Mouse (Mus musculus): ENCODE results near the gene Ptprn2.
A peak's percentile ranks its signal among the peaks of the same experiment; 100 is the strongest.

The Ptprn2 gene

GRCm38 (mm10) chr12:116780419-116780818, 294.9 kb downstream of the Ptprn2 start:
- DNase-seq (ENCODE audit: low spot score) = no peak

- DNase-seq (ENCODE audit: low spot score) = no peak
Measured at GRCm38 (mm10) chr12:116785731-116786130, 300.2 kb downstream of the Ptprn2 start.

- no peak for DNase-seq (ENCODE audit: low spot score)
Measured at GRCm38 (mm10) chr12:116788346-116788745, 302.8 kb downstream of the Ptprn2 start.

GRCm38 (mm10) chr12:116803331-116803730, 317.8 kb downstream of the Ptprn2 start:
- no peak for DNase-seq (ENCODE audit: low spot score)

GRCm38 (mm10) chr12:116804712-116805111, 319.2 kb downstream of the Ptprn2 start:
- no peak for DNase-seq (ENCODE audit: low spot score)

- no peak for DNase-seq (ENCODE audit: low spot score)
Measured at GRCm38 (mm10) chr12:116805129-116805809, 319.7 kb downstream of the Ptprn2 start.

- DNase-seq (ENCODE audit: low spot score) = peak; percentile 41
Measured at GRCm38 (mm10) chr12:116806089-116806488, 320.6 kb downstream of the Ptprn2 start.

- peak; percentile 47 for DNase-seq (ENCODE audit: low spot score)
Measured at GRCm38 (mm10) chr12:116813012-116813411, 327.5 kb downstream of the Ptprn2 start.

- DNase-seq (ENCODE audit: low spot score) = no peak
Measured at GRCm38 (mm10) chr12:116819836-116820235, 334.3 kb downstream of the Ptprn2 start.

- DNase-seq (ENCODE audit: low spot score) = no peak
Measured at GRCm38 (mm10) chr12:116823341-116823740, 337.8 kb downstream of the Ptprn2 start.

- DNase-seq (ENCODE audit: low spot score) = no peak
Measured at GRCm38 (mm10) chr12:116827748-116828147, 342.2 kb downstream of the Ptprn2 start.

GRCm38 (mm10) chr12:116838611-116839192, 353.2 kb downstream of the Ptprn2 start:
- DNase-seq (ENCODE audit: low spot score) = no peak

GRCm38 (mm10) chr12:116842723-116843272, 357.3 kb downstream of the Ptprn2 start:
- peak; percentile 29 for DNase-seq (ENCODE audit: low spot score)

GRCm38 (mm10) chr12:116846220-116846619, 360.7 kb downstream of the Ptprn2 start:
- no peak for DNase-seq (ENCODE audit: low spot score)

GRCm38 (mm10) chr12:116847021-116847420, 361.5 kb downstream of the Ptprn2 start:
- DNase-seq (ENCODE audit: low spot score) = no peak

GRCm38 (mm10) chr12:116856307-116856706, 370.8 kb downstream of the Ptprn2 start:
- DNase-seq (ENCODE audit: low spot score) = peak; percentile 17

- no peak for DNase-seq (ENCODE audit: low spot score)
Measured at GRCm38 (mm10) chr12:116861360-116862017, 376.0 kb downstream of the Ptprn2 start.

GRCm38 (mm10) chr12:116863291-116863899, 377.9 kb downstream of the Ptprn2 start:
- DNase-seq (ENCODE audit: low spot score) = no peak

GRCm38 (mm10) chr12:116873866-116874585, 388.5 kb downstream of the Ptprn2 start:
- DNase-seq (ENCODE audit: low spot score) = no peak

GRCm38 (mm10) chr12:116887496-116888281, 402.2 kb downstream of the Ptprn2 start:
- DNase-seq (ENCODE audit: low spot score) = no peak

GRCm38 (mm10) chr12:116888856-116889255, 403.3 kb downstream of the Ptprn2 start:
- DNase-seq (ENCODE audit: low spot score) = no peak

All from layer of hippocampus, adult 11-12 months (tissue).